Mouse (Mus musculus) myocyte (in vitro differentiated cells): ENCODE measurements around the gene Mia.

ENCODE experiments used
- E2F4 ChIP-seq: IDR thresholded peaks from one replicate; pipeline ENCODE4 v1.6.1; 2011; ENCODE audit warnings: mild to moderate bottlenecking, control low read depth, moderate library complexity; ENCODE audit not compliant: insufficient read depth
- MAX ChIP-seq: IDR thresholded peaks from one replicate; pipeline ENCODE4 v1.6.1; 2011; ENCODE audit warnings: low read depth, mild to moderate bottlenecking, control low read depth
- MYOD1 ChIP-seq, 3 experiments: IDR thresholded peaks; one replicate each; pipeline ENCODE4 v1.6.1; 2011; ENCODE audit warnings: control low read depth in 2 of 3, low read depth in 2 of 3, mild to moderate bottlenecking in 2 of 3, moderate library complexity in 1 of 3; ENCODE audit not compliant: insufficient read length in 2 of 3, control insufficient read depth in 1 of 3
- MYOG ChIP-seq, 3 experiments: IDR thresholded peaks; one replicate each; pipeline ENCODE4 v1.6.1; 2011; ENCODE audit warnings: control low read depth in 2 of 3, low read depth in 2 of 3, mild to moderate bottlenecking in 2 of 3; ENCODE audit not compliant: insufficient read length in 2 of 3, control insufficient read depth in 1 of 3, insufficient read depth in 1 of 3
- POLR2A ChIP-seq: IDR thresholded peaks from one replicate; pipeline ENCODE4 v1.6.1; 2011; ENCODE audit warnings: low read depth, mild to moderate bottlenecking, control low read depth, moderate library complexity; ENCODE audit not compliant: insufficient read length
- POLR2AphosphoS2 ChIP-seq: IDR thresholded peaks from one replicate; pipeline ENCODE4 v1.6.1; 2011; ENCODE audit warnings: low read depth, control low read depth; ENCODE audit not compliant: insufficient read length
- REST ChIP-seq: IDR thresholded peaks from one replicate; pipeline ENCODE4 v1.6.1; 2011; ENCODE audit warnings: mild to moderate bottlenecking, control low read depth, moderate library complexity; ENCODE audit not compliant: insufficient read depth, insufficient read length
- TCF12 ChIP-seq: IDR thresholded peaks from one replicate; pipeline ENCODE4 v1.6.1; 2011; ENCODE audit warnings: mild to moderate bottlenecking, control low read depth; ENCODE audit not compliant: poor library complexity, insufficient read depth, severe bottlenecking
- USF1 ChIP-seq: IDR thresholded peaks from one replicate; pipeline ENCODE4 v1.6.1; 2011; ENCODE audit warnings: low read depth, mild to moderate bottlenecking, control low read depth, moderate library complexity

DNA sequence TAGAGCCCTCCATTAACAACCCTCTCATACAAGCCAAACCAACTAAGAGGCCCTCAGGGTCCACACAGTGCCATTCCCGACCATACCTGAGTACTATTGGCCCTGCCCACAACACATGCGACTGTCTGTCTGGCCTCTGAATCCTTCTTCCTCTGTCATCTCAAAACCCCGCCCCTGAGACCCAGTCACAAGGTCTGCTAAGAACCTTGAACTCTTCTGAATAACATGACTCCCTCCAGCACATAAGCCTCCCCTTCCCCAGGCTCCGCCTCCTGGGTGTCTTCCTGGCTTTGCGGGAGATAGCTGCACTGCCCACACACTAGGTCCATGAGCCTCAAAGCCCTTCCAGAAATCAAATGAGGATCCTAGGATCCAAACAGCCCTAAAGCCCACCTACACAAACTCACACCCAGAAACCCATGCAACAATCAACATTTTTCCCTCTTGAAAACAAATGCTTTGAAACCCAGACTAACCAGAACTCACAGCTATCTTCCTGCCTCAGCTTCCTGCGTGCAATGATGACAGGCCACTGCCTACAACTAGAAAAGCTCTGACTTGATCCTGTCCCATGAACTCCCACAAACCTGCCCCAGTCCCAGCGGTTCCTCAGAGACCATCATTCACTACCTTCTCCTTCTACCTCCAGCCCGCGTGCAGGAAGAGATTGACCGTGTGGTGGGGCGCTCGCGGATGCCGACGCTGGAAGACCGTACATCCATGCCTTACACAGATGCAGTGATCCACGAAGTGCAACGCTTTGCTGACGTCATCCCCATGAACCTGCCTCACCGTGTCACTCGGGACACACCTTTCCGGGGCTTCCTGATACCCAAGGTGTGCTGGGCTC lies 50.2 kb downstream of the Mia start:
- TF ChIP-seq E2F4 (no peak), TCF12 (no peak), MAX (no peak), POLR2A (no peak), REST (no peak), MYOG (IDR thresholded peaks at IDR 0.05; ENCODE audit: control insufficient read depth in 1 of 3, insufficient read depth in 1 of 3, insufficient read length in 2 of 3, low read depth in 2 of 3) (no peak), POLR2AphosphoS2 (no peak), USF1 (no peak), MYOD1 (IDR thresholded peaks at IDR 0.05; ENCODE audit: control insufficient read depth in 1 of 3, insufficient read length in 2 of 3, low read depth in 2 of 3) (no peak)
